Mouse (Mus musculus) midbrain, embryonic 15.5 days (tissue): ENCODE data around the gene Eya2. TPM values are rescaled to one million over a fixed set of nuclear protein-coding genes. Genes with fewer than 3 reads are reported as not detected.
"Not testable (repeated sequence)": the region's sequence is repeated elsewhere in the genome, so short reads cannot be mapped to it uniquely, and the experiment has no call there.

ENCODE experiments used
- ATAC-seq: fragments of 200-750 bp; cut with Nextera tagmentation; replicated peaks from 2 replicates; pipeline ENCODE4 v1.8.0; 2017; ENCODE audit warnings: moderate TSS enrichment
- H3K27ac ChIP-seq: fragments of 300-500 bp; sonication (generic); 2 replicates; pipeline ENCODE4 v1.5.1; 2015; ENCODE audit warnings: mild to moderate bottlenecking, inconsistent platforms
- H3K27me3 ChIP-seq: fragments of 300-500 bp; sonication (generic); replicated peaks from 2 replicates; pipeline ENCODE4 v1.6.1; 2015; ENCODE audit warnings: inconsistent platforms
- H3K36me3 ChIP-seq: fragments of 300-500 bp; sonication (generic); replicated peaks from 2 replicates; pipeline ENCODE4 v1.6.1; 2015; ENCODE audit warnings: inconsistent platforms
- H3K4me1 ChIP-seq: fragments of 300-500 bp; sonication (generic); 2 replicates; pipeline ENCODE4 v1.6.1; 2015; ENCODE audit warnings: inconsistent platforms
- H3K4me2 ChIP-seq: fragments of 300-500 bp; sonication (generic); 2 replicates; pipeline ENCODE4 v1.6.1; 2015; ENCODE audit warnings: inconsistent platforms, mild to moderate bottlenecking, moderate library complexity
- H3K4me3 ChIP-seq: fragments of 300-500 bp; sonication (generic); 2 replicates; pipeline ENCODE4 v1.5.1; 2015; ENCODE audit warnings: mild to moderate bottlenecking, inconsistent platforms
- H3K9ac ChIP-seq: fragments of 300-500 bp; sonication (generic); 2 replicates; pipeline ENCODE4 v1.6.1; 2015; ENCODE audit warnings: mild to moderate bottlenecking, inconsistent platforms
- H3K9me3 ChIP-seq: fragments of 300-500 bp; sonication (generic); 2 replicates; pipeline ENCODE4 v1.6.1; 2016; ENCODE audit warnings: inconsistent platforms
- WGBS: fragments of 180-500 bp; shearing (Covaris S2); methylation state at CpG from one replicate; pipeline ENCODE4 v1.1.7; 2015; ENCODE audit warnings: mixed read lengths; 5-methylcytosine and 5-hydroxymethylcytosine counted together
- polyA plus RNA-seq: library from polyadenylated mRNA; unstranded; fragments of >200 nt; fragmentation: Nextera tagmentation; extraction: Ambion mirVana; gene quantifications from 2 replicates; pipeline ENCODE4 v1.2.1, GENCODE M21; 2015

The Eya2 gene
- polyA plus RNA-seq: 4.6 and 9.0 TPM in 2 replicates

DNA sequence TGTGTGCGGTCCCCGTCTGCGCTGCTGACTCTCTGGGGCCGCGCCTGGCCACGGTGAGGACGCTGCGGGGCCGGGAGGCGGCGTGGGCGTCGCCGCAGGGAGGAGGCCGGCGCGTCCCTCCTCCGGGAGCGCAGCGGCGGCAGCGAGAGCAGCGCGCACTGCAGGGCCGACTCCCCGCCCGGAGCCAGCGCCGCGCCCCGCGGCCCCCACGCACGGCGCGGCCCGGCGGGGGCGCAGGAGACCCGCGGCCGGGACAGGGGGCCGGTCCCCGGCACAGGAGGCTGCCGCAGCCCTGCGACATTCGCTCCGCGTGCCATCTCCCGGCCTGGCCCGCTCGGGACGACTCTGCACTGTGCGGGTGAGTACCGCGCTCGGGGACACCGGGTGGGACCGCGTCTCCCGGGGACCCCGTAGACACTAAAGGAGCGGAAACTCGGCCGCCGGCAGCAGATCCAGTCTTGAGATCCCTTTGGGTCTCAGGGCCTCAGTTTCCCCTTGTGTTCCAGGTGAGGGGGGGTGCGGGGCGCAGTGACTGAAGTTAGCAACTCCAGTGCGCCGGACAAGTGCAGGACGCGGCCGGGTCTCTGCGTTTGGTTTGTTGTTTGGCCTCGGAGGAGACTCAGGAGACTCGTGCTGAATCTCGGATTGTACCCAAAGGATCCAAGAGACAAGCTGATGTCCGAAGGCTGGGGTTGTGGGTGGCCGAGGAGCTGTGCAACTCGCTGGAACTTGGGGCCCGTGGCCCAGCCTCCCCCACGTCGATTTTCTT lies at the start of gene Eya2:
Eya2 (plus strand) TSS at position 126 of the 769 bp plus-strand sequence.
- ATAC-seq: 0 out of 2 replicates have a peak, but pooled peaks have one; percentile 30

DNA sequence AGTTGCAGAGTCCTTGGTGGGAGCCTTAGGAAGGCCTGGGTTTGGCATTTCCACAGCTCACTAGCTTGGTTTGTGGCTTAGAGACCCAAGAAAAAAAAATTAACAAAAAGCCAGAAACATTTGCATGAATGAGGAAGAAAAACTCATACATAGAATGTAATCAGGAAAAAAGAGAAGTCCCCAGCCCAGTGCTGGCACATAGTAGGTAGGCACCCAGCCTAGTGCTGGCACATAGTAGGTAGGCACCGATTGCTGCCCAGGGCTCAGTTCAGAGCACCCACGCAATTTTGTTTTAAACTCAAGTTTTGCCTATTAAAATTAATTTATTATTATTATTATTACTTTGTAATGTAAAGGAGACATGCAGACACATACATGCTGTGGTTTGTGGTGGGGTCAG lies 49.1 kb upstream of the Eya2 start:
- Histone ChIP-seq H3K27me3 (no peaks in the 10 kb centered on the region; the same call in 1 of the 2 replicates), H3K4me2 (no peak overlapping the region), H3K4me1 (peaks cover 10% of the 10 kb centered on the region), H3K9me3 (no peaks in the 10 kb centered on the region), H3K4me3 (no peak overlapping the region), H3K27ac (no peak overlapping the region), H3K9ac (no peak overlapping the region), H3K36me3 (no peaks in the 10 kb centered on the region)
- ATAC-seq: no peak
- WGBS: 88% methylated on average over 2 of the region's 2 CpGs

More for the DNA sequence above, at the start of gene Eya2:
- Histone ChIP-seq H3K4me3 (peak within 1 kb of the TSS; percentile 62), H3K4me1 (peaks cover 23% of the 10 kb centered on the region), H3K9ac (peak within 1 kb of the TSS; percentile 55), H3K4me2 (peak within 1 kb of the TSS; percentile 100), H3K9me3 (no peaks in the 10 kb centered on the region), H3K36me3 (no peaks in the 10 kb centered on the region), H3K27me3 (peaks cover 31% of the 10 kb centered on the region), H3K27ac (no peak within 1 kb of the TSS)
- under 1% methylated on average over 68 of the region's 83 CpGs for WGBS

DNA sequence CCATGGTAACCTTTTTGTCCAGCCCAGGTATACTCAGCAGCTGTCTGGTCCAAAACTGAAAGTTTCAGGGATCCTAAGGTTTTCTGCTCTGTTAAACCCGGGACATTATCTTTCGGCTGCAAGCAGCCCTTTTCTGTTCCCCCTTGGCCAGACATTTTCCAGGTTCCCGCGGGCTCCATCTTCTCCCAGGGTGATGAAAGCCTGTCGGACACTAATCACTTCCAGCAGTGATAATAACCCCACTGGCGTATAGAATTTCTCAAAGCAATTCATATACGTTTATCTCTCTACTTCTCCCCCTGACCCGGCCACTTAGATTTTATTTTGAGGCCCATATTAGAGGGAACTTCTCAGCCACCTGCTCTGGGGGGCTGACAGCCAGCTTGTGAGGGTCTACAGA lies 48.5 kb upstream of the Eya2 start:
- Histone ChIP-seq H3K27me3 (no peaks in the 10 kb centered on the region; the same call in 1 of the 2 replicates), H3K9ac (no peak overlapping the region), H3K4me2 (no peak overlapping the region), H3K27ac (no peak overlapping the region), H3K4me3 (no peak overlapping the region), H3K36me3 (no peaks in the 10 kb centered on the region), H3K9me3 (no peaks in the 10 kb centered on the region), H3K4me1 (peaks cover 10% of the 10 kb centered on the region)
- ATAC-seq: no peak
- 39% methylated on average over 8 of the region's 8 CpGs for WGBS

DNA sequence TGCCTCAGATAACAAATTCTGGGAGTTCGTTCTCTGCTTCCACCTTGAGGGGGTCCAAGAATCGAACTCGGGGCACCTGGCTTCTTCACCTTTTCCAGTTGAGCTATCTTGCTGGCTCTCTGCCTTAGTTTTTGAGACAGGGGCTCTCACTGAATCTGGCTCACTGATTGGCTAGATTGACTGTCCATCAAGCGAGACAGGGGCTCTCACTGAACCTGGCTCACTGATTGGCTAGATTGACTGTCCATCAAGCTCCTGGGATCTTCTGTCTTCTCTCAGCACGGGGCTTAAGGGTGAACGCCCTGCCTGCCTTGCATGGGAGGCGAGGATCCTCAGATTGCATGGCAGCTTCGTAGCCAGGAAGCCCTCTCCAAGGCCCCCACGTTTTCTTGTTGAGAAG lies 47.4 kb upstream of the Eya2 start:
- ATAC-seq: no peak
- H3K9ac ChIP-seq: no peak overlapping the region
- no peak overlapping the region for H3K4me2 ChIP-seq
- no peak overlapping the region for H3K27ac ChIP-seq
- no peak overlapping the region for H3K4me3 ChIP-seq
- no peaks in the 10 kb centered on the region for H3K9me3 ChIP-seq
- H3K4me1 ChIP-seq: peaks cover 10% of the 10 kb centered on the region
- 60% methylated on average over 9 of the region's 9 CpGs for WGBS
- no peaks in the 10 kb centered on the region; the same call in 1 of the 2 replicates for H3K27me3 ChIP-seq
- no peaks in the 10 kb centered on the region for H3K36me3 ChIP-seq

DNA sequence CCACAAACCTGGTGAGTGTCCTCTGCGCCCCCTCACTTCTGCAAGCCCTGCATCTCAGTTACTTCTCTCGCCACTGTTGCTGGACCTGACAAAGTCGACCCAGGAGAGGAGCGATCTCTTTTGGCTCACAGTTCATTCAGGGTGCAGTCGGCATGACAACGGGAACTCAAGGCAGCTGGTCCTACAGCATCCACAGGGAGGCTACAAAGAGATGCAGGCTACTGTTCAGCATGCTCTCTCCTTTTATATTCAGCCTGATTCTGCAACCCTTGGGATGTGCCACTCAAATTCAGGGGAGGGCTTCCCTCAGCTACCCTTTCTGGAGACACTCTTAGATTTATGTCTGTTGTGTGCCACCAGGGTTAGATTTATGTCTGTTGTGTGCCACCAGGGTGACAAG lies 46.2 kb upstream of the Eya2 start:
- no peak for ATAC-seq
- no peak overlapping the region for H3K4me3 ChIP-seq
- no peaks in the 10 kb centered on the region for H3K4me1 ChIP-seq
- no peak overlapping the region for H3K27ac ChIP-seq
- H3K9me3 ChIP-seq: no peaks in the 10 kb centered on the region
- 42% methylated on average over 6 of the region's 6 CpGs for WGBS
- no peak overlapping the region for H3K9ac ChIP-seq
- H3K4me2 ChIP-seq: no peak overlapping the region
- no peaks in the 10 kb centered on the region; the same call in 1 of the 2 replicates for H3K27me3 ChIP-seq
- H3K36me3 ChIP-seq: no peaks in the 10 kb centered on the region

DNA sequence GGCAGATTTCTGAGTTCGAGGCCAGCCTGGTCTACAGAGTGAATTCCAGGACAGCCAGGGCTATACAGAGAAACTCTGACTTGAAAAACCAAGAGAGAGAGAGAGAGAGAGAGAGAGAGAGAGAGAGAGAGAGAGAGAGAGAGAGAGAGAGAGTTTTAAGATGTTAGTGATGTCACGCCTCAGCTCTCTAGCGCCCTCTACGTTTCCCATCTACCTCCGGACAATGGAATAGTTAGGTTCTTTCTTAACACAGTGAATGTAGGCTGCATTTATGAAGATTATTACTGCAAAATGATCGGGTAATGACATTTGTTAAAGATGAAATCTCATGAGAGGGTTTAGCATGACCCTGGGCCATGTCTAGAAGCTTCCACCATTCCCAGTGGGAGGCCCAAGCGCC lies 44.4 kb upstream of the Eya2 start:
- not testable (repeated sequence) for H3K4me1 ChIP-seq, H3K4me3 ChIP-seq, H3K4me2 ChIP-seq, H3K9me3 ChIP-seq, H3K36me3 ChIP-seq, H3K27me3 ChIP-seq, H3K9ac ChIP-seq, ATAC-seq, H3K27ac ChIP-seq
- 75% methylated on average over 7 of the region's 7 CpGs for WGBS

DNA sequence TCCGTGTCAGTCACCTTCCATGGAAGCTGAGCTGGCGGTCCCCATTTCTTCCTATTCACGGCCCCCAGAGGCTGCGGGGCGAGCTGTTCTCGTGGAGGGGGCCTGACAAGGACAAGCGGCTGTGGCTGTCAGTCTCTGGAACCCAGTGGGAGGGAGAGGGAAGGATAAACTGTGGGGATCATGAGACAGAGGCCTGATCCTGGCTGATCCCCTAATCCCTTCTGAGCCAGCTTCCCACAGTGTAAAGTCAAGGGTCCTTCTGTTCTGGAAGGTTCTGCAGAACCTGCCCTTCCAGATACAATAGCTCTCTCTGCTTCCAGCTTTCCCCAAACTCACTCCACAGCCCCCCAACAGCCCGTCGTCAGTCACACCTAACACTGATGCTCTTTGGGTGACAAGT lies 40.8 kb upstream of the Eya2 start:
- ATAC-seq: no peak
- H3K4me2 ChIP-seq: no peak overlapping the region
- no peak overlapping the region for H3K4me3 ChIP-seq
- no peak overlapping the region for H3K9ac ChIP-seq
- no peaks in the 10 kb centered on the region for H3K4me1 ChIP-seq
- no peaks in the 10 kb centered on the region for H3K27me3 ChIP-seq
- H3K36me3 ChIP-seq: no peaks in the 10 kb centered on the region
- no peaks in the 10 kb centered on the region for H3K9me3 ChIP-seq
- WGBS: 29% methylated on average over 9 of the region's 9 CpGs
- no peak overlapping the region for H3K27ac ChIP-seq

DNA sequence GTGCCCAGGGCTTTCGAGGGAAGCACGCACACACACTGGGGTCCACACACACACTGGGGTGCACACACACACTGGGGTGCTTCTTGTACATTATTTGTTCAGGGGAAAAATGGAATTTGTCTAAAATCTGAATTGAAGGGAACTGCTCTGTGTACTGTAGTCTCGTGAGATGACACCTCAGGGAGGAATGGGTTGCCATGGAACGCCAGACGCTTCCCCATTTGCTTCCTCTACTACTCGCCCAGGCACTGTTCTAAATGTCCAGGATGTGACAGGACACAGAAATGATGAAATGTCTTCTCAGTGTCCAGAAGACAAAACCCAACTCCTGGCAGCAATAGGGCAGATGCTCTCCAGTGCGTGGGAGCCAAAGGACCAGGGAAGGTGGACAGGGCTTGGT lies 37.6 kb upstream of the Eya2 start:
- Histone ChIP-seq H3K4me3 (no peak overlapping the region), H3K27ac (no peak overlapping the region)
- 88% methylated on average over 7 of the region's 7 CpGs for WGBS

DNA sequence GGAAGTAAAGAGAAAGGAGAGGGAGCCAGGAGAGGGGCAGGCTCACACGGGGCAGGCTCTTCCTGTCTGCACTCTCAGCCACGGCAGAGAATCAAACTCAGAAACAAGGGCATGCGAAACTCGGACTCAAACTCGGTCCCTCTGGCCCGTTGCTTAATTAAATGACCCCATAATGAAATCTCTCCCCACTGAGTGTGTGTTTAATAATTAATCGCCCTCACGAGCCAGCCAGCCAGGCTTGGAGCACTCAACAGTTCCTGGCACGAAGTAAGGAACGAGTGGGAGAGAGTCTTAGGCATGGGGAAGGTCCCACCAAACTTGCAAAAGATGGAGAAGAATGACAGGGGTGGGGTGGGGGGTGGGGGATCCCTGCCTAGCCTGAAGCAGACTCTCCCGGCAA lies 35.9 kb upstream of the Eya2 start:
- Histone ChIP-seq H3K9me3 (no peaks in the 10 kb centered on the region), H3K4me2 (no peak overlapping the region), H3K9ac (no peak overlapping the region), H3K36me3 (no peaks in the 10 kb centered on the region), H3K4me3 (no peak overlapping the region), H3K27me3 (no peaks in the 10 kb centered on the region), H3K27ac (no peak overlapping the region), H3K4me1 (peaks cover 9% of the 10 kb centered on the region)
- ATAC-seq: no peak
- 55% methylated on average over 11 of the region's 11 CpGs for WGBS

More for the DNA sequence above, 37.6 kb upstream of the Eya2 start:
- Histone ChIP-seq H3K36me3 (no peaks in the 10 kb centered on the region), H3K4me1 (no peaks in the 10 kb centered on the region), H3K9ac (no peak overlapping the region), H3K9me3 (no peaks in the 10 kb centered on the region), H3K27me3 (no peaks in the 10 kb centered on the region), H3K4me2 (no peak overlapping the region)
- ATAC-seq: no peak

DNA sequence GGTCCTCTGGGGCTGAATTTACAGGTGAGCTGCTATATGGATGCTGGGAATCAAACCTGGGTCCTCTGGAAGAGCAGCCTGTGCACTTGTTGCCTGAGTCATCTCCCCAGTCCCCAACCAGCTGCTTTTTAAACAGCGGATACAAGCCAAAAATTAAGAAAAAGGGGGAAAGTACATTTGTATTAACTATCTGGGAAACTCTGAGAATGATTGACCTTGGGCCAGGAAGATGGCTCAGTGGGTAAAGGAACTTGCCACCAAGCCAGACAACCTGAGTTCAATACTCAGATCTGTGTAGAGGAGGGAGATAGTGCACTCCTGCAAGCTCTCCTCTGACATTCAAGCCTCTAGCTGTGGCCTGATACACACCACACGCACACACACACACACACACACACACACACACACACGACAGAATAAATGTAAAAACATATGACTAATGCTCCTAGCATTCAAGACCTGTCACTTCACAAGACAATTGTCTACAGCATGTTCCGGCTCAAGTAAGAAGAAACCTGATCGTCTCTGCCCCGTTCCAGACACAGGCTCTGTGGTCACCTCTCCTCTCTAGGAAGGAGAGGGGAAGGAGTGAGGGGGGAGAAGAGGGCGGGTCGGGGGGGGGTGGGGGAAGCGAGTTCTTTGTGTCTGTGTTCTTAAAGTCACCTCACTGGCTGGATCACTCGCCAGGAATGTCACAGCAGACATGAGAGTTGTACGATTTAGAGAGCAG lies 35.2 kb upstream of the Eya2 start:
- H3K4me3 ChIP-seq: no peak overlapping the region
- H3K27ac ChIP-seq: no peak overlapping the region

DNA sequence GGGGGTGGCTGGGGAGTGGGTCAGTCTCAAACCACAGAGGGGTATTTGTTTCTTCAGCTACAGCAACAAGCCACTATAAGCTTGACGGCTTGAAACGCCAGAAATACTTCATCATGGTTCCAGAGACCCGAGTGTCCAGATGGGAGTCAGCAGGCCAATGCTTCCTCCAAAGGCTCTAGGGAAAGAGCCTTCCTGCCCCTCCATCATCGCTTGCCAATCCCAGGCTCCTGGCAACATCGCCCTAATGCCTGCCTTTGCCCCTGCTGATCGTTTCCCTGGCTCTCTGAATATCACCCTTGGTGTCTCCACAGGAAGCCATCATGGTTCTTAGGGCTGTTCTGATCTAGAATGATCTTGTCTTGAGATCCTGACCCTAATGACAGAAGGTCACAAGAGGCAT lies 33.0 kb upstream of the Eya2 start:
- no peaks in the 10 kb centered on the region for H3K9me3 ChIP-seq
- no peak overlapping the region for H3K4me2 ChIP-seq
- no peak overlapping the region for H3K9ac ChIP-seq
- H3K36me3 ChIP-seq: no peaks in the 10 kb centered on the region
- 75% methylated on average over 6 of the region's 6 CpGs for WGBS
- peaks cover 13% of the 10 kb centered on the region for H3K4me1 ChIP-seq
- no peaks in the 10 kb centered on the region for H3K27me3 ChIP-seq
- H3K27ac ChIP-seq: no peak overlapping the region
- no peak for ATAC-seq
- H3K4me3 ChIP-seq: no peak overlapping the region

More for the DNA sequence above, 35.2 kb upstream of the Eya2 start:
- no peak overlapping the region for H3K4me2 ChIP-seq
- H3K4me1 ChIP-seq: peaks cover 13% of the 10 kb centered on the region
- no peaks in the 10 kb centered on the region for H3K36me3 ChIP-seq
- H3K9me3 ChIP-seq: no peaks in the 10 kb centered on the region
- H3K27me3 ChIP-seq: no peaks in the 10 kb centered on the region
- WGBS: 26% methylated on average over 11 of the region's 11 CpGs
- no peak for ATAC-seq
- no peak overlapping the region for H3K9ac ChIP-seq

DNA sequence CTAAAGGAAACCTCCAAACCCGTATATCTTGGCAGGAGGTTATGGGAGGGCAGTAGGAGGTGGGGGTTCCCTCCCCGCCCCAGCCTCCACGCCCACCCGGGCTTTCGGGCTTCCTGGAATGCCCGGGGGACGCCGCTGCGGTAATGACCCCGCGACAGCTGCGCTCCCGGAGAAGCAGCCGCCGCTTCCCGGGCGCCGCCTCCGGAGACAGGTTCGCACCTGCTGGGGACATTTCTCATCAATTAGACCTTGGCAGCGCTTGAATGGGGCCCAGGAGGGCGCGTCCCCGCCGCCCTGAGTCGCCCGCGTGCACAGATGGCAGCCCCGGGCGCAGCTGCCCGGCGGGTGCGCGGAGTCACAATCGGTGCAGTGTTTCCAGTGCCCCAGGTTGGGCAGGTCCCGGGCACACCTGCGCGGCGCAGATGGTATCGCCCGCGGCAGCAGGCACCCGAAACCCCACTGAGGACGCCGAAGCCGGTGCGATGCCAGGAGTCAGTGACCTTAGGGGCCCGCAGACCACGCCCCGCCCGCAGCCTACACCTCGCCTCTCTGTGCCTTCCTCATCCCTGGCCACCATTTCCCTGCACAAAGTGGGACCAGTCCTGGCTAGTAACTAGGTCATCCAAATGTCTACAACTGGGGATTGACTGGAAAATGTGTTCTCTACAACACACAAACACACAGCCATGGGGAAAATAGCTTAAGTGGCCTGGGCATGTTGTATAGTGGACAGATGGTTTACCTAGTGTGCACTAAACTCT lies 31.4 kb upstream of the Eya2 start:
- no peaks in the 10 kb centered on the region for H3K9me3 ChIP-seq
- no peaks in the 10 kb centered on the region for H3K36me3 ChIP-seq
- peak overlapping the region; percentile 94 for H3K4me2 ChIP-seq
- H3K27me3 ChIP-seq: no peaks in the 10 kb centered on the region
- peaks cover 13% of the 10 kb centered on the region for H3K4me1 ChIP-seq
- 0 out of 2 replicates have a peak, but pooled peaks have one; percentile 50 for ATAC-seq
- peak overlapping the region; percentile 47 for H3K4me3 ChIP-seq
- H3K9ac ChIP-seq: peak overlapping the region; percentile 51
- peak overlapping the region; percentile 12; the same call in 1 of the 2 replicates for H3K27ac ChIP-seq
- 1% methylated on average over 52 of the region's 52 CpGs for WGBS
